Comparison of ENCODE assay signal across 22 mouse cellular contexts in the genomic region with DNA sequence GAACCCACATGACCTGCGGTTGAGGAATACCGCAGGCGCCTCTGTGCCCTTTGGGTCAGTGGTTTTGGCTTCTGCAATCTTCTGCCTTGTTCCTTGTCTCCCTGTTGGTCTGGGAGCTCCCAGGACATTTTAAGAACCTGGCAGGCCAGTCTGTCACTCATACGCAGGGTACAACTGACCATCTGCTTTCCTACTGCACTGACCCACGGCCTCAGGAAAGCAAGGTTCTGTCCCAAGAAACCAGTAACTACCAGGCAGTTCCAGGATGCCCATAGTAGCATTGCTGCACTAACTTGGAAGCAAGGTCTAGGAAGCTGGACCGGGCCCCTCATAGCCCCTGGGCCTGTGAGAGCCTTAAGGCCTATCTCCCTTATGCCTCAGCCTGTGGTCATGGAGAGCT. TPM values are rescaled to one million over a fixed set of nuclear protein-coding genes. Genes with fewer than 3 reads are reported as not detected.
A peak's percentile ranks its signal among the peaks of the same experiment; 100 is the strongest.
DNase-seq lines count a peak whose midpoint lies in the region; ATAC-seq and TF ChIP-seq lines count a peak whose summit lies in the region.
"Had no signal": no experiment of that assay in that cellular context is flagged by ENCODE, and none has a peak within 500 bp of the region (broad histone marks: within the 10 kb centered on the region; RNA-seq: fewer than 3 reads in every experiment).

No protein-coding gene starts in this region.

- 89% methylated on average over 6 of the region's 6 CpGs for WGBS in forebrain, embryonic 10.5 days
- WGBS in forebrain, postnatal 0 days, result 86% methylated on average over 6 of the region's 6 CpGs
- 85% methylated on average over 6 of the region's 6 CpGs for WGBS in embryonic facial prominence, embryonic 10.5 days
- 75% methylated on average over 6 of the region's 6 CpGs for WGBS in hindbrain, embryonic 11.5 days
- WGBS in midbrain, embryonic 13.5 days, result 76% methylated on average over 6 of the region's 6 CpGs

- no peak for DNase-seq in forebrain, embryonic 10.5 days (ENCODE audit: extremely low spot score, low spot score)
- DNase-seq in forebrain, postnatal 0 days, result no peak
- no peak for DNase-seq in embryonic facial prominence, embryonic 10.5 days (ENCODE audit: low spot score)
- DNase-seq in hindbrain, embryonic 11.5 days (ENCODE audit: low spot score), result peak; percentile 36
- no peak for DNase-seq in spleen, adult 18-20 months
- DNase-seq in spleen, postnatal 36 days (ENCODE audit: low spot score in 2 of 2), result no peak
- no peak for DNase-seq in frontal cortex, postnatal 10 days (ENCODE audit: low spot score in 2 of 2)
- DNase-seq: adrenal gland, postnatal 36 days; B cell, adult 2 months; gastrocnemius, adult 2 months; heart, postnatal 4 days; kidney, adult 11 months; lung, adult 2 months; right cerebral cortex, adult 18-20 months had no signal

- no peak for TF ChIP-seq CTCF in forebrain, postnatal 0 days (IDR thresholded peaks at IDR 0.05; ENCODE audit: low read depth)

- H3K9me3 ChIP-seq in forebrain, embryonic 10.5 days, result no peaks in the 10 kb centered on the region
- no peaks in the 10 kb centered on the region for H3K9me3 ChIP-seq in forebrain, postnatal 0 days (ENCODE audit: low read length)
- H3K9me3 ChIP-seq in embryonic facial prominence, embryonic 10.5 days, result no peaks in the 10 kb centered on the region
- no peaks in the 10 kb centered on the region for H3K9me3 ChIP-seq in hindbrain, embryonic 11.5 days (ENCODE audit: control insufficient read depth, low read length)
- H3K9me3 ChIP-seq in midbrain, embryonic 13.5 days, result no peaks in the 10 kb centered on the region
- H3K9me3 ChIP-seq: embryonic facial prominence, embryonic 13.5 days; limb, embryonic 10.5 days had no signal

- H3K9ac ChIP-seq in forebrain, postnatal 0 days, result no peak overlapping the region
- no peak overlapping the region for H3K9ac ChIP-seq in hindbrain, embryonic 11.5 days (ENCODE audit: low read depth, low read length)
- H3K9ac ChIP-seq in midbrain, embryonic 13.5 days (replicated peaks), result no peak overlapping the region
- H3K9ac ChIP-seq: embryonic facial prominence, embryonic 13.5 days had no signal

- no peak overlapping the region for H3K4me2 ChIP-seq in forebrain, postnatal 0 days (ENCODE audit: low read depth)
- H3K4me2 ChIP-seq in hindbrain, embryonic 11.5 days (replicated peaks; ENCODE audit: low read depth, low read length), result no peak overlapping the region
- H3K4me2 ChIP-seq in midbrain, embryonic 13.5 days (replicated peaks), result no peak overlapping the region
- H3K4me2 ChIP-seq: embryonic facial prominence, embryonic 13.5 days; liver, embryonic 11.5 days had no signal

- no peak for ATAC-seq in forebrain, postnatal 0 days
- ATAC-seq in hindbrain, embryonic 11.5 days (ENCODE audit: low FRiP score), result peak; percentile 11
- ATAC-seq in midbrain, embryonic 13.5 days, result 0 out of 2 replicates have a peak, but pooled peaks have one; percentile 22

- H3K4me1 ChIP-seq in forebrain, embryonic 10.5 days, result peaks cover 10% of the 10 kb centered on the region
- H3K4me1 ChIP-seq in forebrain, postnatal 0 days (ENCODE audit: insufficient read depth), result no peaks in the 10 kb centered on the region
- H3K4me1 ChIP-seq in embryonic facial prominence, embryonic 10.5 days, result 0 out of 2 replicates have a peak, but pooled peaks cover 4% of the 10 kb centered on the region
- peaks cover 2% of the 10 kb centered on the region; the same call in 1 of the 2 replicates for H3K4me1 ChIP-seq in hindbrain, embryonic 11.5 days (replicated peaks; ENCODE audit: control insufficient read depth, insufficient read depth, low read length)
- H3K4me1 ChIP-seq in midbrain, embryonic 13.5 days (replicated peaks), result peaks cover 14% of the 10 kb centered on the region
- H3K4me1 ChIP-seq: embryonic facial prominence, embryonic 13.5 days; limb, embryonic 10.5 days had no signal

- H3K4me3 ChIP-seq in forebrain, embryonic 10.5 days, result no peak overlapping the region
- H3K4me3 ChIP-seq in forebrain, postnatal 0 days (ENCODE audit: low read depth, low read length), result no peak overlapping the region
- no peak overlapping the region for H3K4me3 ChIP-seq in embryonic facial prominence, embryonic 10.5 days
- H3K4me3 ChIP-seq in hindbrain, embryonic 11.5 days (ENCODE audit: low read depth, low read length), result no peak overlapping the region
- H3K4me3 ChIP-seq in midbrain, embryonic 13.5 days (replicated peaks), result no peak overlapping the region
- H3K4me3 ChIP-seq: embryonic facial prominence, embryonic 13.5 days; gastrocnemius, adult 2 months; left cerebral cortex, adult 2 months; limb, embryonic 10.5 days had no signal

- no peaks in the 10 kb centered on the region for H3K36me3 ChIP-seq in forebrain, embryonic 10.5 days (replicated peaks)
- no peaks in the 10 kb centered on the region for H3K36me3 ChIP-seq in forebrain, postnatal 0 days (ENCODE audit: insufficient read depth)
- H3K36me3 ChIP-seq in embryonic facial prominence, embryonic 10.5 days (replicated peaks), result no peaks in the 10 kb centered on the region
- no peaks in the 10 kb centered on the region for H3K36me3 ChIP-seq in hindbrain, embryonic 11.5 days (ENCODE audit: control insufficient read depth, insufficient read depth, low read length)
- no peaks in the 10 kb centered on the region for H3K36me3 ChIP-seq in midbrain, embryonic 13.5 days
- H3K36me3 ChIP-seq: embryonic facial prominence, embryonic 13.5 days; limb, embryonic 10.5 days had no signal

- H3K27me3 ChIP-seq in forebrain, embryonic 10.5 days (ENCODE audit: poor library complexity, severe bottlenecking), result 0 out of 2 replicates have a peak, but pooled peaks cover 5% of the 10 kb centered on the region
- no peaks in the 10 kb centered on the region for H3K27me3 ChIP-seq in forebrain, postnatal 0 days (ENCODE audit: insufficient read depth, low read length)
- no peaks in the 10 kb centered on the region for H3K27me3 ChIP-seq in embryonic facial prominence, embryonic 10.5 days (replicated peaks; ENCODE audit: low read depth, poor library complexity, severe bottlenecking)
- H3K27me3 ChIP-seq in hindbrain, embryonic 11.5 days (ENCODE audit: control insufficient read depth, insufficient read depth, low read length), result no peaks in the 10 kb centered on the region
- 0 out of 2 replicates have a peak, but pooled peaks cover 4% of the 10 kb centered on the region for H3K27me3 ChIP-seq in midbrain, embryonic 13.5 days

- H3K27ac ChIP-seq in forebrain, embryonic 10.5 days, result peak overlapping the region; percentile 68; the same call in 1 of the 2 replicates
- H3K27ac ChIP-seq in forebrain, postnatal 0 days (ENCODE audit: low read depth, low read length), result no peak overlapping the region
- H3K27ac ChIP-seq in embryonic facial prominence, embryonic 10.5 days (replicated peaks), result peak overlapping the region; percentile 59
- peak overlapping the region; percentile 91 for H3K27ac ChIP-seq in hindbrain, embryonic 11.5 days (ENCODE audit: low read depth, low read length)
- peak overlapping the region; percentile 75 for H3K27ac ChIP-seq in midbrain, embryonic 13.5 days
- H3K27ac ChIP-seq: embryonic facial prominence, embryonic 13.5 days; gastrocnemius, adult 2 months; kidney, postnatal 0 days; left cerebral cortex, adult 2 months; limb, embryonic 10.5 days; macrophage had no signal

RNA-seq across cellular contexts. Expression of gene Brsk2, which starts 14.6 kb away (rescaled TPM):
- polyA plus RNA-seq in forebrain, embryonic 10.5 days (2016; fragmentation: Nextera tagmentation; extraction: Ambion mirVana), result 6.0 and 6.7 TPM in 2 replicates
- total RNA-seq in forebrain, postnatal 0 days (2014; rRNA removed), result 107 and 132 TPM in 2 replicates
- 15.8 and 18.3 TPM in 2 replicates for polyA plus RNA-seq in forebrain, postnatal 0 days (2015; fragmentation: Nextera tagmentation; extraction: Ambion mirVana)
- polyA plus RNA-seq in embryonic facial prominence, embryonic 10.5 days (2016; fragmentation: Nextera tagmentation; extraction: Ambion mirVana), result 3.0 and 3.7 TPM in 2 replicates
- 13.7 and 15.6 TPM in 2 replicates for polyA plus RNA-seq in hindbrain, embryonic 11.5 days (2014; fragmentation: Nextera tagmentation; extraction: Ambion mirVana)
- polyA plus RNA-seq in midbrain, embryonic 13.5 days (2015; fragmentation: Nextera tagmentation; extraction: Ambion mirVana), result 27.5 and 29.4 TPM in 2 replicates
- total RNA-seq: granulocyte monocyte progenitor cell, adult 5-6 weeks had no signal
- polyA plus RNA-seq: macrophage had no signal

RNA-seq across cellular contexts. Expression of gene Tollip, which starts 16.6 kb away (rescaled TPM):
- polyA plus RNA-seq in forebrain, embryonic 10.5 days (2016; fragmentation: Nextera tagmentation; extraction: Ambion mirVana), result 51.2 and 53.2 TPM in 2 replicates
- total RNA-seq in forebrain, postnatal 0 days (2014; rRNA removed), result 73.4 and 89.8 TPM in 2 replicates
- polyA plus RNA-seq in forebrain, postnatal 0 days (2015; fragmentation: Nextera tagmentation; extraction: Ambion mirVana), result 64.5 and 78.3 TPM in 2 replicates
- 48.1 and 50.9 TPM in 2 replicates for polyA plus RNA-seq in embryonic facial prominence, embryonic 10.5 days (2016; fragmentation: Nextera tagmentation; extraction: Ambion mirVana)
- polyA plus RNA-seq in hindbrain, embryonic 11.5 days (2014; fragmentation: Nextera tagmentation; extraction: Ambion mirVana), result 53.5 and 65.8 TPM in 2 replicates
- 69.0 and 71.2 TPM in 2 replicates for polyA plus RNA-seq in midbrain, embryonic 13.5 days (2015; fragmentation: Nextera tagmentation; extraction: Ambion mirVana)
